Mouse (Mus musculus): ENCODE data around the gene Kmt2d. TPM values are rescaled to one million over a fixed set of nuclear protein-coding genes. Genes with fewer than 3 reads are reported as not detected.
"Not testable (repeated sequence)": the region's sequence is repeated elsewhere in the genome, so short reads cannot be mapped to it uniquely, and the experiment has no call there.

The Kmt2d gene
- 8.1 and 8.9 TPM in 2 replicates for polyA plus RNA-seq (2015; fragmentation: Nextera tagmentation; extraction: Ambion mirVana)

GRCm38 (mm10) chr15:98871070-98871915 lies at the start of gene Kmt2d:
TSS of gene Kmt2d (minus strand) at chr15:98871204.
- Histone ChIP-seq H3K9ac (peak within 1 kb of the TSS; percentile 100), H3K27me3 (replicated peaks) (no peaks in the 10 kb centered on the region), H3K4me1 (peaks cover 44% of the 10 kb centered on the region), H3K27ac (replicated peaks) (peak within 1 kb of the TSS; percentile 100), H3K9me3 (no peaks in the 10 kb centered on the region), H3K4me3 (peak within 1 kb of the TSS; percentile 98), H3K36me3 (peaks cover 8% of the 10 kb centered on the region), H3K4me2 (peak within 1 kb of the TSS; percentile 100)
- ATAC-seq (ENCODE audit: extremely low read depth, insufficient number of reproducible peaks, low FRiP score, low TSS enrichment), result peak; percentile 52
- WGBS, result under 1% methylated on average over 63 of the region's 94 CpGs

GRCm38 (mm10) chr15:98918499-98918895 lies 47.5 kb upstream of the Kmt2d start:
- H3K36me3 ChIP-seq, result peaks cover 18% of the 10 kb centered on the region
- peak overlapping the region; percentile 85 for H3K9ac ChIP-seq
- peak overlapping the region; percentile 87 for H3K4me3 ChIP-seq
- H3K27me3 ChIP-seq (replicated peaks); ATAC-seq (ENCODE audit: extremely low read depth, insufficient number of reproducible peaks, low FRiP score, low TSS enrichment); H3K9me3 ChIP-seq: not testable (repeated sequence)
- H3K27ac ChIP-seq (replicated peaks), result peak overlapping the region; percentile 67
- 22% methylated on average over 8 of the region's 8 CpGs for WGBS
- peak overlapping the region; percentile 88 for H3K4me2 ChIP-seq
- peaks cover 27% of the 10 kb centered on the region for H3K4me1 ChIP-seq

- H3K9ac ChIP-seq, result peak within 1 kb of the TSS; percentile 95
- peak within 1 kb of the TSS; percentile 97 for H3K27ac ChIP-seq (replicated peaks)
- no peaks in the 10 kb centered on the region for H3K9me3 ChIP-seq
- peak; percentile 95 for ATAC-seq (ENCODE audit: extremely low read depth, insufficient number of reproducible peaks, low FRiP score, low TSS enrichment)
- peak within 1 kb of the TSS; percentile 87 for H3K4me3 ChIP-seq
- H3K4me2 ChIP-seq, result peak within 1 kb of the TSS; percentile 88
- peaks cover 27% of the 10 kb centered on the region for H3K4me1 ChIP-seq
- WGBS, result under 1% methylated on average over 81 of the region's 82 CpGs
- no peaks in the 10 kb centered on the region for H3K27me3 ChIP-seq (replicated peaks)
- H3K36me3 ChIP-seq, result peaks cover 25% of the 10 kb centered on the region
Measured at GRCm38 (mm10) chr15:98917538-98918498, 46.8 kb upstream of the Kmt2d start, which contains the start of gene Lmbr1l. TSS of gene Lmbr1l (minus strand) at chr15:98918231.

GRCm38 (mm10) chr15:98917091-98917490 lies 46.1 kb upstream of the Kmt2d start:
- peak overlapping the region; percentile 95 for H3K9ac ChIP-seq
- peaks cover 33% of the 10 kb centered on the region for H3K36me3 ChIP-seq
- WGBS, result under 1% methylated on average over 14 of the region's 14 CpGs
- H3K4me3 ChIP-seq, result peak overlapping the region; percentile 87
- no peaks in the 10 kb centered on the region for H3K27me3 ChIP-seq (replicated peaks)
- no peak for ATAC-seq (ENCODE audit: extremely low read depth, insufficient number of reproducible peaks, low FRiP score, low TSS enrichment)
- H3K4me2 ChIP-seq, result peak overlapping the region; percentile 88
- H3K4me1 ChIP-seq, result peaks cover 27% of the 10 kb centered on the region
- peak overlapping the region; percentile 97 for H3K27ac ChIP-seq (replicated peaks)
- H3K9me3 ChIP-seq, result no peaks in the 10 kb centered on the region

DNA sequence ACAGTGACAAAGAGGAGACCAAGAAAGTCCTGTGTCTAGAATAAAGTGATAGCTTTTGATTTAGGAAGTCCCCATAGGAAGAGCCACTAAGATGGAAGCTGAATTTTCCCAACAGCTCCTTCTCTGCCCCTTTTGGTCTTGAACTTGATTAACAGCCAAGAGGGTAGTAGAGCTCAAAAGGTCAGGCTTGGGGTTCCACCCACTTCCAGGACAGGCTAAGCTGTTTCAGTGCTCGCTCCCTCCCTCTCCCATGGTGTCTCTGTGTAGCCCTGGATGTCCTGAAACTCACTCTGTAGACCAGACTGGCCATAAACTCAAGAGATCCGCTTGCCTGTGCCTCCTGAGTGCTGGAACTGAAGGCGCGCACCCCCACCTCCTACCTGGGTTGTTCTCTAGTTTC lies 45.0 kb upstream of the Kmt2d start:
- H3K27ac ChIP-seq (replicated peaks), result no peak overlapping the region

DNA sequence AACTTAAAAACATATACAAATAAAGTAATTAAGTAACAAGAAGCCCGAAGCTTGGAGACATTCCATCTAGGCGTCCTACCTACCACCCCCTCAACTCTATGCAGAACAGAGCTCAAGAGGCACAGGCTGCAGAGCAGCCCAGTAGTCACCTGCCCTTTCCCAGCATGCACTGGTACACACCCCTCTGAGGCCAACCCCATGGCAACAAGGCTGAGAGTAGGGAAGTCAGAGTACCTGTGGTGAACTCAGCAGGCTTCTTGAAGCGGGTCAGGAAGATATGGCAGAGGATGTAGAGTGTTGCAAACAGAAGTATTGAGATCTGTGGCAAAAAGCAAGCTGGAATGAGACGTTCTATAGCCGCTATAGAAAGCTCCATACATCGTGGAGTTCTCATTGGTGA lies 43.9 kb upstream of the Kmt2d start:
- ATAC-seq (ENCODE audit: extremely low read depth, insufficient number of reproducible peaks, low FRiP score, low TSS enrichment), result no peak
- 88% methylated on average over 6 of the region's 6 CpGs for WGBS
- H3K4me3 ChIP-seq, result no peak overlapping the region
- H3K4me2 ChIP-seq, result no peak overlapping the region
- H3K9me3 ChIP-seq, result no peaks in the 10 kb centered on the region
- H3K36me3 ChIP-seq, result peaks cover 51% of the 10 kb centered on the region
- H3K9ac ChIP-seq, result 0 out of 2 replicates have a peak overlapping the region, but pooled peaks have one; percentile 13
- H3K27ac ChIP-seq (replicated peaks), result no peak overlapping the region
- no peaks in the 10 kb centered on the region for H3K27me3 ChIP-seq (replicated peaks)
- H3K4me1 ChIP-seq, result peaks cover 27% of the 10 kb centered on the region

More for the DNA sequence above, 45.0 kb upstream of the Kmt2d start:
- Histone ChIP-seq H3K9ac (peak overlapping the region; percentile 95), H3K4me1 (peaks cover 27% of the 10 kb centered on the region), H3K36me3 (peaks cover 39% of the 10 kb centered on the region), H3K27me3 (replicated peaks) (no peaks in the 10 kb centered on the region), H3K4me3 (peak overlapping the region; percentile 87), H3K4me2 (peak overlapping the region; percentile 88), H3K9me3 (no peaks in the 10 kb centered on the region)
- 88% methylated on average over 4 of the region's 4 CpGs for WGBS
- ATAC-seq (ENCODE audit: extremely low read depth, insufficient number of reproducible peaks, low FRiP score, low TSS enrichment), result no peak

DNA sequence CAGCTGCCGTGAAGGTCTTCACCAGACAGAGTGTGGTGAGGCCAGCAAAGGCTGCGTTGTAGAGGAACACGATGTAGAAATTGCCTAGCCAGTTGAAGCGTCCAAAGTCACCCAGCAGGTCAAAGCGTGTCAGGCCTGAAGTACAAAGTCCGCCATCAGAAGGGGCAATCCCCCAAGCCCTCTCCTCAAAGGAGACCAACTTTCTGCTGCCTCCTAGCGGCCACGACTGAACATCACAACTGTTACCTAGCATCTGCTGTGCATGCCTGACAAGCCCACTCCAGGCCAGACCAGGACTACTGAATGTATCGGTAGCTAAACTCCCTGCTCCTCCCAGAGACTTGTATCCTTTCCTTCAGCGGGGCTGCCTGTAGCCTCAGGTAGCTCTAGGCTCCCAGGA lies 33.7 kb upstream of the Kmt2d start:
- H3K27ac ChIP-seq (replicated peaks), result no peak overlapping the region
- H3K4me2 ChIP-seq, result no peak overlapping the region
- peaks cover 68% of the 10 kb centered on the region for H3K36me3 ChIP-seq
- no peak overlapping the region for H3K9ac ChIP-seq
- H3K9me3 ChIP-seq, result no peaks in the 10 kb centered on the region
- H3K27me3 ChIP-seq (replicated peaks), result peaks cover 11% of the 10 kb centered on the region
- no peaks in the 10 kb centered on the region for H3K4me1 ChIP-seq
- no peak for ATAC-seq (ENCODE audit: extremely low read depth, insufficient number of reproducible peaks, low FRiP score, low TSS enrichment)
- H3K4me3 ChIP-seq, result no peak overlapping the region
- WGBS, result 28% methylated on average over 10 of the region's 10 CpGs

- Histone ChIP-seq H3K36me3 (peaks cover 47% of the 10 kb centered on the region), H3K4me1 (peaks cover 12% of the 10 kb centered on the region), H3K9ac (no peak overlapping the region), H3K4me3 (no peak overlapping the region), H3K27me3 (replicated peaks) (peaks cover 31% of the 10 kb centered on the region), H3K4me2 (no peak overlapping the region), H3K9me3 (no peaks in the 10 kb centered on the region), H3K27ac (replicated peaks) (no peak overlapping the region)
- ATAC-seq (ENCODE audit: extremely low read depth, insufficient number of reproducible peaks, low FRiP score, low TSS enrichment), result no peak
- WGBS, result 80% methylated on average over 2 of the region's 2 CpGs
Measured at GRCm38 (mm10) chr15:98902600-98902999, 31.6 kb upstream of the Kmt2d start.

- Histone ChIP-seq H3K27ac (replicated peaks) (no peak overlapping the region), H3K27me3 (replicated peaks) (peaks cover 42% of the 10 kb centered on the region), H3K4me3 (no peak overlapping the region), H3K36me3 (peaks cover 37% of the 10 kb centered on the region), H3K9me3 (no peaks in the 10 kb centered on the region), H3K4me2 (no peak overlapping the region), H3K9ac (no peak overlapping the region), H3K4me1 (peaks cover 23% of the 10 kb centered on the region)
- no peak for ATAC-seq (ENCODE audit: extremely low read depth, insufficient number of reproducible peaks, low FRiP score, low TSS enrichment)
- WGBS, result 50% methylated on average over 1 of the region's 1 CpGs
Measured at GRCm38 (mm10) chr15:98901530-98901929, 30.5 kb upstream of the Kmt2d start.

DNA sequence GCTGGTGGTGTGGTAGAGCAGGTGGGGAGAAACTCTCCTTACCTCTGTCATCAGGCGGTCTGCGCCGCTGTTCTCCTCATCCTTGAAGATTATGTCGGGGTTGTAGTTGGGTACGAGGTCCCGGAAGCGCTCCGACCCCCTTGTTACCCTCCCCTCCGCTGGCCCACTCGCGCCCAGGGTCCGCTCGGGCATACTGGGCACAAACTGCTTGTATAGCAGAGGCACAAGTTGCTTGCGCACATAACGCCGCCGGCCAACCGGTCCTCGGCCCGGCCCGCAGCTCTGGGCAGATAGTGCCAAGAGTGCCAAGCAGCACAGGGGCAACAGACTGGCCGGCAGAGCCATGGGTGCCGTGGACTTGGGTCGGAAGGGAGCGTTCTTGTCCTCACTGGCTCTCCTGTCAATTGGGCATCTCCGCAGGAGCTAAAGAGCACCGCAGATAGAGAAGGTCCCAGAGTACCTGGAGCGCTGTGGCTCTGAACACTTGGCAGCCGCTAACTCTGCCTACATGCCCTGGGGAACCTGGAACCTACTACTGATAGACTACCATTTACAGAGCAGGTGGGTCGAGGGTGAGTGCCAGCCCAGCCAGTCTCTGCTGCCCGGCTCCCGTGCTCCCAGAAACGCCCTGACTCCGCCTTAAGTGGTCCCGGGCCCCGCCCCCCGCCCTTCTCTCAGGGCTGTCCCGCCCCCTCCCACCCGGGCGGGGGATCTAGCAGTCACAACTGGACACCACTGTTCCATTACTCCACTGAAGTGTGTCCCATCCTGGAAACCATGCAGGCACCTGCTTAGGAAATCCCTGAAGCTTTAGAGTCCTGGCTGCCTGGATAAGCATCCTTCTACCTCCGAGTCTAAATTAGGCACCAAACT lies 27.2 kb upstream of the Kmt2d start, which contains the start of gene Dhh:
TSS of gene Dhh (minus strand) at position 613 of the 873 bp plus-strand sequence.
- Histone ChIP-seq H3K27ac (replicated peaks) (no peak within 1 kb of the TSS), H3K9ac (peak within 1 kb of the TSS; percentile 73), H3K9me3 (no peaks in the 10 kb centered on the region), H3K4me3 (peak within 1 kb of the TSS; percentile 50), H3K4me1 (peaks cover 55% of the 10 kb centered on the region), H3K36me3 (peaks cover 6% of the 10 kb centered on the region), H3K27me3 (replicated peaks) (peaks cover 75% of the 10 kb centered on the region), H3K4me2 (peak within 1 kb of the TSS; percentile 100)
- no peak for ATAC-seq (ENCODE audit: extremely low read depth, insufficient number of reproducible peaks, low FRiP score, low TSS enrichment)
- 2% methylated on average over 41 of the region's 41 CpGs for WGBS

Measured in heart, embryonic 13.5 days (tissue).